In the genomic region with DNA sequence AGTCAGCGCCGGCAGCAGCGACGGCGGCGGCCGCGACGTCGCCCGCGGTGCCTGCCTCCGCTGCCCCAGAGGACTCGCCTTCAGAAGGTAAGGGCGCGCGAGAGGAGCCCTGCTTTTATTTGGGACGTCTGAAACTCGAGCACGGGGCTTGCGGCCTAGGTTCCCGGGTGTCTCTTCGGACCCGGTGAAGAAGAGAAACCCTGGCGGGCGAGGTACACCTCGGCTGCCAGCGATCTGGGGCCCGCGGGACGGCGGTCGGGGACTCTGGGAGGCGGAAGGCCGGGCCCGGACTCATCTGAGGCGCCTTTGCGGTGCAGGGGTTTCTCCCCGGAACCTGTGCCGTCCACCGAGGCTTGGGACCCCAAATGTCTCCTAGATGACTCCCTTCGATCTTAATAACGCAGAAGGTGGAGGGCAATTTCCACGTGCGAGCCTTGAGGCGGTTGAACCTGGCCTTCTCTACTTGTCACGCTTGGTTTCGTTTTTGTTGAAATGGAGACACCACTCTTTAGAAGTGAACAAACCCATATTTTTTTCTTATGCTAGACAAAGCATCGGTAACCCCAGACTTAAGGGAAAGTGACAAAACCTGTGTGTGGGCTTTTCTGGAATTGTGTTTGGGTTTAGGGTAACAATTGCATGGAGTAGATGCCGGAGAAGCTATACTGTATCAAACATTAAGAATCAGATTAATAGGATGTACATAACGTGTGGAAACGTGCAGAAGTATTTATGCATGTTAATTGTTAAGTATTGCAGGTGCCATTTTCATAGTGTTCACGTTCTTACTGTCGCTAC, we compare ENCODE assay signal across 8 mouse cellular contexts. TPM values are rescaled to one million over a fixed set of nuclear protein-coding genes. Genes with fewer than 3 reads are reported as not detected.
DNase-seq lines count a peak whose midpoint lies in the region; ATAC-seq and TF ChIP-seq lines count a peak whose summit lies in the region.

No protein-coding gene starts in this region.

- peaks cover 50% of the 10 kb centered on the region for H3K79me3 ChIP-seq in C2C12 (ENCODE audit: low read depth)

- H3K36me3 ChIP-seq in heart, embryonic 12.5 days = peaks cover 28% of the 10 kb centered on the region
- H3K36me3 ChIP-seq in C2C12 (ENCODE audit: control insufficient read depth, insufficient read depth) (peaks cover 38% of the 10 kb centered on the region), myocyte (ENCODE audit: control insufficient read depth, insufficient read depth) (peaks cover 16% of the 10 kb centered on the region)
- H3K36me3 ChIP-seq in forebrain, embryonic 16.5 days (ENCODE audit: control insufficient read depth, insufficient read depth) = peaks cover under 1% of the 10 kb centered on the region
- peaks cover 27% of the 10 kb centered on the region for H3K36me3 ChIP-seq in limb, embryonic 13.5 days

- H3K79me2 ChIP-seq in C2C12 (ENCODE audit: control insufficient read depth, insufficient read depth) (peaks cover 62% of the 10 kb centered on the region), myocyte (ENCODE audit: control insufficient read depth, insufficient read depth) (peaks cover 51% of the 10 kb centered on the region)

- peak; percentile 26 for ATAC-seq in heart, embryonic 12.5 days (ENCODE audit: insufficient number of reproducible peaks, low FRiP score)
- peak; percentile 56 for ATAC-seq in forebrain, embryonic 16.5 days
- peak; percentile 55 for ATAC-seq in limb, embryonic 13.5 days (ENCODE audit: low FRiP score, low read depth)

- no peaks in the 10 kb centered on the region; the same call in 1 of the 2 replicates for H3K9me3 ChIP-seq in heart, embryonic 12.5 days (replicated peaks)
- H3K9me3 ChIP-seq in forebrain, embryonic 16.5 days (ENCODE audit: control insufficient read depth, low read length) = no peaks in the 10 kb centered on the region
- no peaks in the 10 kb centered on the region for H3K9me3 ChIP-seq in limb, embryonic 13.5 days

- H3K4me2 ChIP-seq in heart, embryonic 12.5 days = peak overlapping the region; percentile 82
- peak overlapping the region; percentile 50 for H3K4me2 ChIP-seq in forebrain, embryonic 16.5 days (ENCODE audit: low read length)
- peak overlapping the region; percentile 90 for H3K4me2 ChIP-seq in limb, embryonic 13.5 days (replicated peaks)
- H3K4me2 ChIP-seq in myocyte (ENCODE audit: low read depth) = peak overlapping the region; percentile 89

- no peak for DNase-seq in heart, adult 9 months (ENCODE audit: low spot score in 2 of 2)
- DNase-seq in adipocyte (ENCODE audit: low spot score) = peak; percentile 52
- no peak for DNase-seq in layer of hippocampus, postnatal 25 days (ENCODE audit: extremely low spot score in 1 of 2, low spot score in 1 of 2)

- H3K9ac ChIP-seq in heart, embryonic 12.5 days = peak overlapping the region; percentile 95
- H3K9ac ChIP-seq in forebrain, embryonic 16.5 days (replicated peaks; ENCODE audit: low read depth, low read length) = peak overlapping the region; percentile 76
- peak overlapping the region; percentile 97 for H3K9ac ChIP-seq in limb, embryonic 13.5 days

- H3ac ChIP-seq in C2C12 (ENCODE audit: control insufficient read depth, insufficient read length, low read depth) = peak overlapping the region; percentile 89
- peak overlapping the region; percentile 17 for H3ac ChIP-seq in myocyte (ENCODE audit: control insufficient read depth, insufficient read length)

- under 1% methylated on average over 54 of the region's 54 CpGs for WGBS in heart, embryonic 12.5 days
- under 1% methylated on average over 53 of the region's 54 CpGs for WGBS in forebrain, embryonic 16.5 days
- WGBS in limb, embryonic 13.5 days = under 1% methylated on average over 54 of the region's 54 CpGs

- peak overlapping the region; percentile 98 for H3K4me3 ChIP-seq in heart, embryonic 12.5 days
- H3K4me3 ChIP-seq in C2C12 (ENCODE audit: insufficient read depth, poor library complexity, severe bottlenecking) = peak overlapping the region; percentile 97
- H3K4me3 ChIP-seq in forebrain, embryonic 16.5 days (replicated peaks; ENCODE audit: low read length) = peak overlapping the region; percentile 71
- H3K4me3 ChIP-seq in limb, embryonic 13.5 days = peak overlapping the region; percentile 92
- H3K4me3 ChIP-seq in myocyte = peak overlapping the region; percentile 62

- H3K4me1 ChIP-seq in heart, embryonic 12.5 days (replicated peaks) = peaks cover 17% of the 10 kb centered on the region
- H3K4me1 ChIP-seq in forebrain, embryonic 16.5 days (replicated peaks; ENCODE audit: control insufficient read depth, insufficient read depth, low read length) = peaks cover 23% of the 10 kb centered on the region
- H3K4me1 ChIP-seq in limb, embryonic 13.5 days = peaks cover 28% of the 10 kb centered on the region

- TF ChIP-seq POLR2A in myocyte (IDR thresholded peaks at IDR 0.05; ENCODE audit: insufficient read length, low read depth) = no peak

- peak overlapping the region; percentile 99 for H3K27ac ChIP-seq in heart, embryonic 12.5 days (ENCODE audit: poor library complexity, severe bottlenecking)
- peak overlapping the region; percentile 92 for H3K27ac ChIP-seq in forebrain, embryonic 16.5 days (ENCODE audit: low read length)
- H3K27ac ChIP-seq in limb, embryonic 13.5 days = peak overlapping the region; percentile 96

- no peak for TF ChIP-seq CTCF in C2C12 (IDR thresholded peaks at IDR 0.05; ENCODE audit: control insufficient read depth, insufficient read depth, insufficient read length)

- no peaks in the 10 kb centered on the region for H3K27me3 ChIP-seq in heart, embryonic 12.5 days (replicated peaks)
- H3K27me3 ChIP-seq in C2C12 (ENCODE audit: control insufficient read depth, insufficient read depth, insufficient read length) = no peaks in the 10 kb centered on the region
- H3K27me3 ChIP-seq in forebrain, embryonic 16.5 days (replicated peaks; ENCODE audit: control insufficient read depth, insufficient read depth, low read length) = no peaks in the 10 kb centered on the region
- no peaks in the 10 kb centered on the region for H3K27me3 ChIP-seq in limb, embryonic 13.5 days
- no peaks in the 10 kb centered on the region for H3K27me3 ChIP-seq in myocyte (ENCODE audit: control insufficient read depth, insufficient read depth, insufficient read length)

TF ChIP-seq in C2C12, 6 proteins besides CTCF, POLR2A, EP300 and RAD21:
- TF ChIP-seq MYOD1 (IDR thresholded peaks at IDR 0.05; ENCODE audit: control insufficient read depth, insufficient read length, low read depth) = no peak
- no peak for TF ChIP-seq MAX (IDR thresholded peaks at IDR 0.05)
- no peak for TF ChIP-seq USF1 (IDR thresholded peaks at IDR 0.05; ENCODE audit: low read depth)
- TF ChIP-seq FOSL1 (IDR thresholded peaks at IDR 0.05; ENCODE audit: insufficient read depth, low read length, poor library complexity, severe bottlenecking) = no peak
- TF ChIP-seq CEBPB (IDR thresholded peaks at IDR 0.05; ENCODE audit: low read depth) = no peak
- TF ChIP-seq MYOG (IDR thresholded peaks at IDR 0.05; ENCODE audit: control insufficient read depth, extremely low read depth, insufficient read length) = no peak

TF ChIP-seq in myocyte, 11 proteins besides CTCF, POLR2A, EP300 and RAD21:
- no peak for TF ChIP-seq MYOD1 (IDR thresholded peaks at IDR 0.05; ENCODE audit: control insufficient read depth in 1 of 3, insufficient read length in 2 of 3, low read depth in 2 of 3)
- TF ChIP-seq TCF12 (IDR thresholded peaks at IDR 0.05; ENCODE audit: insufficient read depth, poor library complexity, severe bottlenecking) = no peak
- TF ChIP-seq E2F4 (IDR thresholded peaks at IDR 0.05; ENCODE audit: insufficient read depth) = no peak
- TF ChIP-seq MAX (IDR thresholded peaks at IDR 0.05; ENCODE audit: low read depth) = no peak

RNA-seq across cellular contexts. Expression of gene Fnbp4, which starts 0.8 kb away (rescaled TPM):
- 73.7 and 80.2 TPM in 2 replicates for polyA plus RNA-seq in heart, embryonic 12.5 days (2016; fragmentation: Nextera tagmentation; extraction: Ambion mirVana)
- polyA plus RNA-seq in C2C12 (2012; fragmentation: generic; extraction: Trizol) = 12.1 TPM
- polyA plus RNA-seq in forebrain, embryonic 16.5 days (2015; fragmentation: Nextera tagmentation; extraction: Ambion mirVana) = 105 and 129 TPM in 2 replicates
- 115 and 122 TPM in 2 replicates for polyA plus RNA-seq in limb, embryonic 13.5 days (2015; fragmentation: Nextera tagmentation; extraction: Ambion mirVana)
- polyA plus RNA-seq in myocyte (2012; fragmentation: generic; extraction: Trizol) = 9.3 TPM
- 10 to 100 TPM; 41.2 to 69.1 TPM for total RNA-seq in layer of hippocampus, postnatal 25 days (2021)

RNA-seq across cellular contexts. Expression of gene Agbl2, which starts 36.6 kb away (rescaled TPM):
- 1.1 and 1.4 TPM in 2 replicates for polyA plus RNA-seq in heart, embryonic 12.5 days (2016; fragmentation: Nextera tagmentation; extraction: Ambion mirVana)
- polyA plus RNA-seq in C2C12 (2012; fragmentation: generic; extraction: Trizol) (not detected), myocyte (2012; fragmentation: generic; extraction: Trizol) (not detected)
- polyA plus RNA-seq in forebrain, embryonic 16.5 days (2015; fragmentation: Nextera tagmentation; extraction: Ambion mirVana) = 0.39 and 0.42 TPM in 2 replicates
- 1.2 and 1.4 TPM in 2 replicates for polyA plus RNA-seq in limb, embryonic 13.5 days (2015; fragmentation: Nextera tagmentation; extraction: Ambion mirVana)
- total RNA-seq in layer of hippocampus, postnatal 25 days (2021) = under 1 TPM; 0.52 to 0.92 TPM
